Mouse (Mus musculus) left cerebral cortex, adult 6 months (tissue): ENCODE data around the gene Proz. TPM values are rescaled to one million over a fixed set of nuclear protein-coding genes. Genes with fewer than 3 reads are reported as not detected.

Experiments used
- long read RNA-seq, 2 experiments: library from polyadenylated mRNA; unstranded; transcript quantifications; one replicate each; pipeline ENCODE4 v2.0.0; 2019 to 2020
- polyA plus RNA-seq: library from polyadenylated mRNA; unstranded; fragments of <200 nt; fragmentation: Nextera tagmentation; gene quantifications from 2 replicates; pipeline ENCODE4 v1.2.3, GENCODE M21; 2021

Proz gene
- polyA plus RNA-seq = 0.64 and 1.4 TPM in 2 replicates
- long read RNA-seq, experiment 1 = 0 reads
- long read RNA-seq, experiment 2 = 0 reads

GRCm38 (mm10) chr8:13060441-13061150 is at the start of gene Proz:
Gene Proz, plus strand, starts transcription at chr8:13060914.

GRCm38 (mm10) chr8:13025487-13026224 is 35.1 kb upstream of the Proz start, which contains the start of gene F7:
Gene F7, plus strand, starts transcription at chr8:13026034.

GRCm38 (mm10) chr8:13037015-13037414 is 23.7 kb upstream of the Proz start, which contains the start of gene F10:
Gene F10, plus strand, starts transcription at chr8:13037308.

GRCm38 (mm10) chr8:13105087-13105881 is 44.6 kb downstream of the Proz start, which contains the start of the genes Pcid2 and Cul4a:
Gene Pcid2, minus strand, starts transcription at chr8:13105459.
Gene Cul4a, plus strand, starts transcription at chr8:13105621.

Other genes with a start within 250 kb of the Proz start
- 18.8 and 21.8 TPM in 2 replicates for gene Mcf2l, start 187.1 kb upstream of the Proz start, polyA plus RNA-seq
- not detected in 2 replicates for gene F7, start 34.9 kb upstream of the Proz start, polyA plus RNA-seq
- gene F10, start 23.6 kb upstream of the Proz start, polyA plus RNA-seq = not detected in 2 replicates
- 13.7 and 18.3 TPM in 2 replicates for gene Pcid2, start 44.5 kb downstream of the Proz start, polyA plus RNA-seq
- gene Cul4a, start 44.7 kb downstream of the Proz start, polyA plus RNA-seq = 29.1 and 31.5 TPM in 2 replicates
- 67.3 and 368 TPM in 2 replicates for gene Lamp1, start 98.2 kb downstream of the Proz start, polyA plus RNA-seq
- gene Grtp1, start 139.7 kb downstream of the Proz start, polyA plus RNA-seq = 3.8 and 3.9 TPM in 2 replicates
- gene Adprhl1, start 193.2 kb downstream of the Proz start, polyA plus RNA-seq = 0.39 and 0.49 TPM in 2 replicates
- 24.7 and 25.8 TPM in 2 replicates for gene Dcun1d2, start 227.2 kb downstream of the Proz start, polyA plus RNA-seq
- 21.1 and 36.1 TPM in 2 replicates for gene Tmco3, start 227.3 kb downstream of the Proz start, polyA plus RNA-seq